Comparison of ENCODE assay signal across 18 mouse cellular contexts in genomic region chr5:54342976-54343375, GRCm38 (mm10).
DNase-seq lines count a peak whose midpoint lies in the region; ATAC-seq lines count a peak whose summit lies in the region.
"Had no signal": no experiment of that assay in that cellular context is flagged by ENCODE, and none has a peak within 500 bp of the region (broad histone marks: within the 10 kb centered on the region; RNA-seq: fewer than 3 reads in every experiment).

No protein-coding gene starts in this region.

- H3K9me3 ChIP-seq in intestine, embryonic 15.5 days, result no peaks in the 10 kb centered on the region
- H3K9me3 ChIP-seq: embryonic facial prominence, embryonic 13.5 days; heart, embryonic 15.5 days; megakaryocyte, embryonic 14.5 days had no signal

- no peaks in the 10 kb centered on the region for H3K36me3 ChIP-seq in intestine, embryonic 15.5 days
- H3K36me3 ChIP-seq: embryonic facial prominence, embryonic 13.5 days; heart, embryonic 15.5 days had no signal

- no peak for ATAC-seq in intestine, embryonic 15.5 days
- ATAC-seq: hindbrain, postnatal 0 days; lung, postnatal 0 days had no signal

- no peaks in the 10 kb centered on the region for H3K4me1 ChIP-seq in intestine, embryonic 15.5 days (replicated peaks)
- H3K4me1 ChIP-seq: embryonic facial prominence, embryonic 13.5 days; heart, embryonic 15.5 days; megakaryocyte, embryonic 14.5 days had no signal

- no peak overlapping the region for H3K4me2 ChIP-seq in intestine, embryonic 15.5 days (replicated peaks)
- H3K4me2 ChIP-seq: embryonic facial prominence, embryonic 13.5 days; heart, embryonic 15.5 days had no signal

- no peak overlapping the region for H3K27ac ChIP-seq in intestine, embryonic 15.5 days
- H3K27ac ChIP-seq: embryonic facial prominence, embryonic 13.5 days; heart, embryonic 15.5 days; hindbrain, postnatal 0 days; liver, embryonic 14.5 days had no signal

- intact Hi-C loops in heart, postnatal 25 days (cut with DNase I), result no loop called here
- intact Hi-C loops in heart, postnatal 36 days (cut with DNase I), result no loop called here

- no peak overlapping the region for H3K4me3 ChIP-seq in intestine, embryonic 15.5 days (replicated peaks)
- H3K4me3 ChIP-seq: embryonic facial prominence, embryonic 13.5 days; heart, embryonic 15.5 days; megakaryocyte, embryonic 14.5 days had no signal

- H3K9ac ChIP-seq in intestine, embryonic 15.5 days, result no peak overlapping the region
- H3K9ac ChIP-seq: embryonic facial prominence, embryonic 13.5 days; heart, embryonic 15.5 days; liver, embryonic 14.5 days had no signal

- no peaks in the 10 kb centered on the region for H3K27me3 ChIP-seq in intestine, embryonic 15.5 days (replicated peaks)
- H3K27me3 ChIP-seq: embryonic facial prominence, embryonic 13.5 days; heart, embryonic 15.5 days; megakaryocyte, embryonic 14.5 days had no signal

- DNase-seq in heart, adult 18-20 months, result peak; percentile 20 to 29
- DNase-seq in heart, postnatal 25 days (ENCODE audit: low spot score), result no peak
- peak; percentile 39 for DNase-seq in retina, embryonic 14.5 days (ENCODE audit: low spot score)
- DNase-seq in retina, postnatal 1 day, result no peak
- peak; percentile 3 to 7 for DNase-seq in heart, postnatal 36 days
- peak; percentile 19 for DNase-seq in skeletal muscle tissue, adult 2 months (ENCODE audit: low read depth, low spot score)
- no peak for DNase-seq in adrenal gland, postnatal 14 days
- DNase-seq: adrenal gland, adult 8-10 months; cerebellum, adult 9-10 months; kidney, adult 9 months; thymus, postnatal 14 days had no signal

- WGBS in intestine, embryonic 15.5 days, result 78% methylated on average over 6 of the region's 6 CpGs

Comparison
In these comparisons a context has a peak if more than half of its experiments do, and no peak if none do; other contexts are left out.
1. DNase-seq: peak in heart, adult 18-20 months (2 of 2), retina, embryonic 14.5 days (single experiment), heart, postnatal 36 days (2 of 2) and skeletal muscle tissue, adult 2 months (single experiment); none in heart, postnatal 25 days (single experiment), retina, postnatal 1 day (single experiment) and adrenal gland, postnatal 14 days (single experiment).